Mouse (Mus musculus): ENCODE results near the gene Csnk1g2.
A peak's percentile ranks its signal among the peaks of the same experiment; 100 is the strongest.

The Csnk1g2 gene

DNA sequence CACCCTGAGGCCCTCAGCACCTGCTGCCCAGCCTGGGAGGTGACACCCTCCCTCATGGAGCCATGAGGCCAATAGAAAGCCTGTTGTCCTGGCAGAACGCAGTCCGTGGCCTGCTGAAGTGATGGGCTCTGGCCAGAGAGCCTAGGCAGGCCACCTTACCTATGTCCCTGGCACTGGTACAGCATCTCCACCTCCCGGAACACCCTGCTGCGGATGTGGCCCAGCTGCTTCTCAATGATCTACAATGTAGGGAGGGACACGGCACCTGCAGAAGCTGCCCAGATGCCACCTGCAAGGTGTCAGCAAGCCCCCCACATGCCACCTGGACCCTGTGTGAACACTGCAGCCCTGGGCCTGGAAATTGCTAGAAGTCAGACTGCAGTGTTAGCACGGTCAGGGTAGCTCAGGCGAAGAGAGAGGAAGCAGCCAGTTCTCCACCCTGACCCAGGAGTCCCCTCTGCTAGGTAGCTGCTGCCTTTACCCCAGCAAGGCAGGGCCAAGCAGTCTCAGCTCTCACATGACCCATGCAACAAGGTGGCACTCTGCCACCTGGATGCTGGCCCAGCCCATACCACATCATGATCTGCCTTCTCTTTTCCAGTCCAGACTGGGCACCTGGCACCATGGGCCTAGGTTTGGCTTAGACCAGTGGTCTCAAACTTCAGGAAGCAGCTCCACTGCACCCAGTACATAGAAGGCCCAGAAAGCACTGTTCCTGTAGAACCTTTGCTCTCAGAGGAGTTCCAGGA is 47.3 kb downstream of the Csnk1g2 start:
- H3K36me3 ChIP-seq (ENCODE audit: insufficient read depth, low read length) = peaks cover 92% of the 10 kb centered on the region
- no peaks in the 10 kb centered on the region for H3K9me3 ChIP-seq (ENCODE audit: low read length)
- H3K27me3 ChIP-seq (ENCODE audit: insufficient read depth, low read length) = no peaks in the 10 kb centered on the region
- no peak overlapping the region for H3K4me3 ChIP-seq (replicated peaks; ENCODE audit: low read length)
- peaks cover 79% of the 10 kb centered on the region for H3K4me1 ChIP-seq (replicated peaks; ENCODE audit: low read depth, low read length)
- TF ChIP-seq CTCF (conservative IDR thresholded peaks at IDR 0.05; ENCODE audit: low read length) (no peak), NANOG (IDR thresholded peaks at IDR 0.05; ENCODE audit: borderline replicate concordance, low read length) (no peak), POU5F1 (IDR thresholded peaks at IDR 0.05; ENCODE audit: borderline replicate concordance, low read length) (no peak)

DNA sequence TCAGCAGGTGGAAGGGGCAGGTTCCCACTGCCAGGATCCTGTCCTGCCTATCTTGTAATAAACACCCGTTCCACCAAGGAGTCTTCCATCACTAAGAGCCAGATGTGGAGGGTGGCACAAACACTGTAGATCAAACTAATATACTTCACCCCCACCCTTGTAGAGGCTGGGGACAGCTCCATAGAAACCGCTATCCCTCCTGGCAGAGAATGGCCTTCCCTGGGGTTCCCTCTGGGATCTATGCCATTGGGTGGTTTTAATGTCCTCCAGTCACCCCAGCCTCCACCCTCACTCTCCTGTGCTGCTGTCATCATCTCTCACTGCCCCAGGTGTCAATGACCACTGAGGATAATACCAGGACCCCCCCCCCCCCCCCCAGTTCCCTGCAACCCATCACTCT is 47.9 kb downstream of the Csnk1g2 start:
- Histone ChIP-seq H3K27me3 (ENCODE audit: insufficient read depth, low read length) (no peaks in the 10 kb centered on the region), H3K4me1 (replicated peaks; ENCODE audit: low read depth, low read length) (peaks cover 80% of the 10 kb centered on the region), H3K9me3 (ENCODE audit: low read length) (no peaks in the 10 kb centered on the region), H3K4me3 (replicated peaks; ENCODE audit: low read length) (no peak overlapping the region), H3K36me3 (ENCODE audit: insufficient read depth, low read length) (peaks cover 94% of the 10 kb centered on the region)
- TF ChIP-seq POU5F1 (IDR thresholded peaks at IDR 0.05; ENCODE audit: borderline replicate concordance, low read length) (no peak), CTCF (conservative IDR thresholded peaks at IDR 0.05; ENCODE audit: low read length) (no peak), NANOG (IDR thresholded peaks at IDR 0.05; ENCODE audit: borderline replicate concordance, low read length) (no peak)

- peaks cover 73% of the 10 kb centered on the region for H3K4me1 ChIP-seq (replicated peaks; ENCODE audit: low read depth, low read length)
- no peaks in the 10 kb centered on the region for H3K9me3 ChIP-seq (ENCODE audit: low read length)
- no peak for TF ChIP-seq CTCF (conservative IDR thresholded peaks at IDR 0.05; ENCODE audit: low read length)
- no peak for TF ChIP-seq POU5F1 (IDR thresholded peaks at IDR 0.05; ENCODE audit: borderline replicate concordance, low read length)
- H3K36me3 ChIP-seq (ENCODE audit: insufficient read depth, low read length) = peaks cover 88% of the 10 kb centered on the region
- no peaks in the 10 kb centered on the region for H3K27me3 ChIP-seq (ENCODE audit: insufficient read depth, low read length)
- H3K4me3 ChIP-seq (replicated peaks; ENCODE audit: low read length) = no peak overlapping the region
Observed at GRCm38 (mm10) chr10:80671251-80671650, 48.6 kb downstream of the Csnk1g2 start.

- Histone ChIP-seq H3K9me3 (ENCODE audit: low read length) (no peaks in the 10 kb centered on the region), H3K27me3 (ENCODE audit: insufficient read depth, low read length) (no peaks in the 10 kb centered on the region), H3K4me1 (replicated peaks; ENCODE audit: low read depth, low read length) (peaks cover 69% of the 10 kb centered on the region), H3K4me3 (replicated peaks; ENCODE audit: low read length) (no peak overlapping the region), H3K36me3 (ENCODE audit: insufficient read depth, low read length) (peaks cover 80% of the 10 kb centered on the region)
- TF ChIP-seq CTCF (conservative IDR thresholded peaks at IDR 0.05; ENCODE audit: low read length) (no peak), POU5F1 (IDR thresholded peaks at IDR 0.05; ENCODE audit: borderline replicate concordance, low read length) (no peak), NANOG (IDR thresholded peaks at IDR 0.05; ENCODE audit: borderline replicate concordance, low read length) (no peak)
Observed at GRCm38 (mm10) chr10:80671936-80672690, 49.5 kb downstream of the Csnk1g2 start.

GRCm38 (mm10) chr10:80673690-80674089 is 51.1 kb downstream of the Csnk1g2 start:
- Histone ChIP-seq H3K36me3 (ENCODE audit: insufficient read depth, low read length) (peaks cover 64% of the 10 kb centered on the region), H3K4me3 (replicated peaks; ENCODE audit: low read length) (no peak overlapping the region), H3K9me3 (ENCODE audit: low read length) (no peaks in the 10 kb centered on the region), H3K4me1 (replicated peaks; ENCODE audit: low read depth, low read length) (peaks cover 69% of the 10 kb centered on the region), H3K27me3 (ENCODE audit: insufficient read depth, low read length) (no peaks in the 10 kb centered on the region)
- TF ChIP-seq POU5F1 (IDR thresholded peaks at IDR 0.05; ENCODE audit: borderline replicate concordance, low read length) (no peak), NANOG (IDR thresholded peaks at IDR 0.05; ENCODE audit: borderline replicate concordance, low read length) (no peak), CTCF (conservative IDR thresholded peaks at IDR 0.05; ENCODE audit: low read length) (no peak)

DNA sequence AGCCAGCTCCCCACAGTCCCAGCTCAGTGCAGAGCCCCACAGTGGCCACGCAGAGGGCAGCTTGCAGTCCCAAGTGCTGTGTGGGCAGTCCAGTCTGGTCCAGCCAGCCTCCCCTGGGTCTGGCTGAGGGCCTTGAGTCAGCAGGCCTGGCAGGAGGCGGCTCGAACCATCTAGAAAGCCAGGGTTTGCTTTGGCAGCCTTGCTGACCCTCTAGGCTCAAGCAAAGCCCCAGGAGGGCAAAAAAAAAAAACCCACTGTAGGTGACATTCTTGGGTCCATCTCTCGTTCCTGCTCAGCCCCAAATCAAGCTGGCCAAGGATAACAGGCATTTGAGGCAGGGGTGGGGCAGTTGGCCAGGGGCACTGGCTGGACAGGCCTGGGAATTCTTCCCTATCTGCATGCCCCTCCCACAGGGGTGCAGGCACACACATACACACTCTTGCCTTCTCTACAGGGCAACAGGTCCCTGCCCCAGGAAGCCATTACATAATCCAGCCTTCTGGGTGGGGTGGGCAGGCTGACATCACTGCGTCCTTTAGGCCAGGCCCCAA is 51.6 kb downstream of the Csnk1g2 start:
- TF ChIP-seq CTCF (conservative IDR thresholded peaks at IDR 0.05; ENCODE audit: low read length) = no peak
- no peak for TF ChIP-seq NANOG (IDR thresholded peaks at IDR 0.05; ENCODE audit: borderline replicate concordance, low read length)
- no peak for TF ChIP-seq POU5F1 (IDR thresholded peaks at IDR 0.05; ENCODE audit: borderline replicate concordance, low read length)
- peak overlapping the region; percentile 87; the same call in 1 of the 2 replicates for H3K4me3 ChIP-seq (replicated peaks; ENCODE audit: low read length)
- H3K4me1 ChIP-seq (replicated peaks; ENCODE audit: low read depth, low read length) = peaks cover 69% of the 10 kb centered on the region
- peaks cover 58% of the 10 kb centered on the region for H3K36me3 ChIP-seq (ENCODE audit: insufficient read depth, low read length)
- H3K27me3 ChIP-seq (ENCODE audit: insufficient read depth, low read length) = no peaks in the 10 kb centered on the region
- H3K9me3 ChIP-seq (ENCODE audit: low read length) = no peaks in the 10 kb centered on the region

GRCm38 (mm10) chr10:80674851-80675404 is 52.3 kb downstream of the Csnk1g2 start:
- H3K36me3 ChIP-seq (ENCODE audit: insufficient read depth, low read length) = peaks cover 52% of the 10 kb centered on the region
- TF ChIP-seq NANOG (IDR thresholded peaks at IDR 0.05; ENCODE audit: borderline replicate concordance, low read length) (no peak), CTCF (conservative IDR thresholded peaks at IDR 0.05; ENCODE audit: low read length) (no peak), POU5F1 (IDR thresholded peaks at IDR 0.05; ENCODE audit: borderline replicate concordance, low read length) (no peak)
- peaks cover 69% of the 10 kb centered on the region for H3K4me1 ChIP-seq (replicated peaks; ENCODE audit: low read depth, low read length)

More at GRCm38 (mm10) chr10:80674851-80675404, 52.3 kb downstream of the Csnk1g2 start:
- Histone ChIP-seq H3K9me3 (ENCODE audit: low read length) (no peaks in the 10 kb centered on the region), H3K27me3 (ENCODE audit: insufficient read depth, low read length) (no peaks in the 10 kb centered on the region), H3K4me3 (replicated peaks; ENCODE audit: low read length) (peak overlapping the region; percentile 87)
